Mouse (Mus musculus) spleen, embryonic (tissue): ENCODE results near the gene Tspo.

ENCODE experiments used
- CTCF ChIA-PET: fragments of 350-600 bp; sonication (Branson Sonifier 250); formaldehyde crosslinking; loops from one replicate; lab custom pipeline; 2022; lab: Charles Lee

The Tspo gene

DNA sequence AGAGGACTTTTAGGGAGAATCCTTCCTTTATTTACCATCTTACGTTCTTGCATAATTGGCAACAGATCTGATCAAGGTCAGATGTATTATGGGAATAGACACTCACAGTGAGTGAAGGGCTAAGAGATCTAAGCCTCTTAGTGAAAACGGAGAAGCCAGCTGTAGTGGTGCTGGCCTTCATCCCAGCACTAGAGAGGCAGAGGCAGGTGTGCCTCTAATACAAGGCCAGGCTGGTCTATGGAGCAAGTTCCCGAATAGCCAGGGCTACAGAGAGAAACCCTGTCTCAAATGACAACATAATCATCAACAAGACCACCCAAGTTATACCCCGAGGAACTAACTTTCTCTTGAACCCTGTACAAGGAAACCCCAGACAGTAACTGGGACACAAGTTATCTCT lies 19.5 kb downstream of the Tspo start:
- CTCF ChIA-PET: no interaction called here

DNA sequence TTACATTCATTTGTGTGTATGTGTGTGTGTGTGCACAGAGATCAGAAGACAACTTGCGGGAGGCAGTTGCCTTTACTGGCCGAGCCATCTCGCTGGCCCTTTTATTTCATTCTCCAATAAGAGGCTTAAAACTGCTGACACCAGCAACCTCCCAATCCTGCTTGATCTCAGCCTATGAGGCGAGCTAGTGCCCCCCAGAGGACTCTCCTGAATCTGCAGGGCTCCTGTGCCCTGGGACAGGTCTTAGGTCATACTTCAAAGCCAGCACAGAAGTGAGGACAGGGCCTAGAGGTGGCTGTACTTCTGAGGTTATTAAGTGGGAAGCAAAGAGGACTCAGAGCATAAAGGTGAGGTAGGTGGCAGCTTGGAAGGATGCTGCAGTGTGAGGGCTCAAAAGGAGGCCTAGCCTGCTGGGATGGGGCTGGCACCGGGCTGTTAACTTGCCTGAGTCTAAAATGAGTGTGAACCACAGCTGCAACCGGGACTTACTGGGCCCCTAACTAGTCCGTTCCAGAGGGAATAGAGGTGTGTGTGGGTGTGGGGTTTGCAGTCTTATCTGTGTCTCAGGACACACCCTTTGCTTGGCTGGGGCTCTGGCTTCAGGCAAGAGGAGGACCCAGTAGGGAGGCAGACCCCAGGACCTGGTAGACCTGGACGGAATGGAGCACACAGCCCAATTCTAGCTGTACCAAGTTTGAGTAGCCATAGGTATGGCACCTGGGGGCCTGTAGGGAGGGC lies 20.2 kb downstream of the Tspo start:
- CTCF ChIA-PET: no interaction called here

DNA sequence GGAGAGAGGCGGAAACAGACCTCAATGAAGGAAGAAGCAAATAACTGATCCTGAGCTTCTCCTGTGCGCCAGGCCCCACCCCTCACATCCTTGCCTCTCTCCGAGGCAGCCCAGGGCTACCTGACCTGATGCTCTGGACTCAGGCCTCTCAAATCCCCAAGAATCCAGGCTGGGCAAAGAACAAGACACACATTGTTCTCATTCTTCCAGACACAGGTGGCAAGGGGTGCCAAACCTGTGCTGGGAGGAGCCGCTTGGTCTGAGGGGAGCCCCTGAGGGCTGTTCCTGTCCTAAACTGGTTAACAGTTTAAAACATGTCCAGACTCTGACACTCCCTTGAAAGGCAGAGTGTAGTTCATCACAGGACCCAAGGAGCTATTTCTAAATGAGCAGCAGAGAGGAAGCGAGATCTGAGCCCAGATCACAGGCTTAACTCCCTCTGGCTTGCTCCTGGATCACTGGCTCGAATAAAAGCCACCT lies 21.4 kb downstream of the Tspo start:
- CTCF ChIA-PET: no interaction called here

DNA sequence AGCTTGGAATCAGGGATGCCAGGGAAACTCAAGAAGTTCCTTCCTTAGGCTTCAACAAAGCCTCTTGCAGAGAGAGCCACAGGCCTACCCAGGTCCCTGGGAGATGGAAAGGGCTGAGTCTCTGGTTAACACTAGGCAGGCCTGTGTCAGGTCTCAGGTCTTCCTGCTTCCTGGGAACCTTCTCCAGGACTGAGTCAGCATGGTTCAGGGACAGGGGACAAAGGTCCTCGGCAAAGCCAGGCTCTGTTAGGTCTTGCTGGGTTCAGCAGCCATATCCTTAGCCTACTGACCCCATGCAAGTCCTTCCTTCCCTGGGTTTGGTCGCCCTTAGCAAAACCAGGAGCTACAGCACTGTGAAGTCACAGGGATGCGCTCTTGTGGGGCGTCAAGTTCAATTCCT lies 27.4 kb downstream of the Tspo start:
- CTCF ChIA-PET: no interaction called here

DNA sequence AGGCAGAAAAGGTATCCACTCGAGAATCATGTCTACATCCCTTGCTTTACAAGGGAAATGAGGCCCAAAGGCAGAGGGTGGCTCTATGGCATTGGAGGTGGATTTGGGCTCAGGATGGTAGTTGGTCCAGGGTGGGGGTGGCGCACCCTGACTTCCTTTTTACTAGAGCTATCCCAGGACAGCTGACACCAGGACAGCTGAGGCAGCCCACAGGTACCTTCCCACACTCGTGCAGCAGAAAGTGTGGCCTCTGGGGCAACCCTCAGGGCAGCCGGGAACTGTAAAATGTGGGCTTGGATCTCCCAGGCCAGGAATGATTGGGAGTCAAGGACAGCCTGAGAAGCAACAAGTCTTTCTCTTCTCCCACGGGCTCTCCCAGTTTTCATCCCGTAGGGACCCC lies 28.4 kb downstream of the Tspo start:
- CTCF ChIA-PET: no interaction called here

DNA sequence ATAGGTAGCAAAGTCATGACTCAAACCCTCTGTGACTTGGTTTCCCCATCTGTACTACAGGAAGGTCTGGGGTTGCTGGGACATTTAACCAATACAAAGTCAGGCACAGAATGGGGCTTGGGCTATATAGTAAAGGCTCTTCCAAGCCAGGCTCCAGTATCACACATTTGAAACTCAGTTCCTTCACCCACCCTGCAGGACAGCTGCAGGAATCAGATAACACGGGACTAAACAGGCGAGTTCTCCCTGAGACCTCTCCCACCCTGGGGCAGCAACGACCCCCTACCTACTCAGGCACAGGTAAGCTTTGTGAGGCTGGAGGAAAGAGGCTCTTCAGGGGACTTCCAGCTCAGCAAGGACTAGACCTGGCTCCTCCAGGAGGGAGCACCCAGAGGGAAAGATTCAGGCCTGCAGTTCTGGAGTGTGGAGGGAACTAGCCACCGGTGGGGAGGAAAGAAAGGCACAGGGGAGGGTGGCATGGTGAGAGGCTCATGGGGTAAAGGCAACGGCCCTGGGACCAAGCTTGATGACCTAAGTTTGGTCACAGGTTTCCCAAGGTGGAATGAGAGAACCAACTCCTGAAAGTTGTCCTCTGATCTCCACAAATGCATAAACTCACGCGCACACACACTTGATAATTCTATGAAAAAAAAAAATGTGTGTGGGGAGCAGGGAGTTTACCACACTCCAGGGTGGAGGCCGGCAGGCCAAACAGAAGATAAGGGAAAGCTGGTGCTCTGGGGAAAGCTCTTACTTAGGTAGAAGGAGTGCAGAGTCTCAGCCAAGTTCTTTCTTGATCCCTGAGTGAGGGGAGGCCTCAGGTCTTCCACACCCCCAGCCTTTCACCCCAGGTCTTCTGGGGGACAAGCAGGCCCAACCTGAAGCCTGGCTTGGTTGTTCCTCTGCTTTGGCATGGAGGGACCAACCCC lies 29.1 kb downstream of the Tspo start:
- CTCF ChIA-PET: interaction anchor here (0.8 kb wide), 1 partner anchor 75 kb away, joined by 3 read pairs; no protein-coding TSS in a partner anchor

DNA sequence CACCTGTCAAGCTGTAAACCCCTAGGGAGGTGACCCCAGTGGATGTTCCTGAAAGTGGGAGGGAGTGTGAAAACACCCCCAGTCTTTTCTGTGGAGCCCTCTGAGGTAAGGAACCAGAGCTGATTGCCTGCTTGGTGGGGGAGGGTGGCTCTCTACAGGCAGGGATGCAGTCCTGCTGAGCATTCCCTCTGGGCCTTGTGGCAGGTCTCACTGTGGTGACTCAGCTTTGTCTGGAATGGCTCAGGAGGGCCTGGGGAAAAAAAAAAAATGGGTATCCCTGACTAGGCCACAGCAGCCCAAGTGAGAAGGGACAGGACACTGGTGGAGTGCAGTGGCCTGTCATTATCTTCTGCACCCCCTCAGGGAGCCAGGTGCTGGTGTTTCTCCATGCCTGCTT lies 29.8 kb downstream of the Tspo start:
- CTCF ChIA-PET: interaction anchor here (0.8 kb wide), 1 partner anchor 75 kb away, joined by 3 read pairs; no protein-coding TSS in a partner anchor

DNA sequence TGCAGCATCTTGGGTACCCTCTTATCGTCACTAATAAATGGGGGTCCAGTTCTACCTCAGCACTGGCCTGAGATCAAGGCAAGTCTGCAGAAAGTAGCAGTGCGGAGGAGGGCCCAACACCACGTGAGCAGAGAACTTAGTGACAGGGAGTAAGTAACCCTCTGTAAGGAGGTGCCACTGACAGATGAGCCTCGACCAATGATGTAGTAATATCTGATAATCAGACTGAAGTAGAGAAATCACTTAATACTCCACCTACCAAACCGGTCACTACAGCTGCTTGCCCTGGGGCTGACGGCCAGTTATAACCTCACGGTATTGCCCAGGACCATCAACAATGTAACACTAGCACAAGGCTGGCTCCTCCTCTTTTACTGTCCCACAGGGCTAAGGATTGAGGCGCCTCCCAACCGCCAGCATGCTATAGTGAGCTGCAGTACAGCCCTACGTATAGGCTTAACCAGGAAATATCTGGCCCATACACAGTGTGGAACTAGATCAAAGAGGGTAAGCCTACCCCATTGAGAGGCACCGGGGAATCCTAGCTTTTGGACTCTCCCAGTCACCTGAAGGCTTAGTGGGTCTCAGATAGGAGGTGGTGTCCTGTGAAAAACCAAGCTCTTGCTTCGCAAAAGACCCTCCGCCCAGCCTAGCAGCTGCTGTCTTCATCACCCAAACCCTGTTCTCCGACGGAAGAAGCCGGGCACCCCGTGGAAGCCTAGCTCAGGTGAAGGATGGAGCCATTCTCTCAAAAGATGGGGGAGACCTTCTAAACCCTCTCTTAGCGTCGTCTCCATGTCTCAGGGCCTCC lies 30.5 kb downstream of the Tspo start:
- CTCF ChIA-PET: interaction anchor here (0.8 kb wide), 1 partner anchor 76 kb away, joined by 3 read pairs; no protein-coding TSS in a partner anchor

DNA sequence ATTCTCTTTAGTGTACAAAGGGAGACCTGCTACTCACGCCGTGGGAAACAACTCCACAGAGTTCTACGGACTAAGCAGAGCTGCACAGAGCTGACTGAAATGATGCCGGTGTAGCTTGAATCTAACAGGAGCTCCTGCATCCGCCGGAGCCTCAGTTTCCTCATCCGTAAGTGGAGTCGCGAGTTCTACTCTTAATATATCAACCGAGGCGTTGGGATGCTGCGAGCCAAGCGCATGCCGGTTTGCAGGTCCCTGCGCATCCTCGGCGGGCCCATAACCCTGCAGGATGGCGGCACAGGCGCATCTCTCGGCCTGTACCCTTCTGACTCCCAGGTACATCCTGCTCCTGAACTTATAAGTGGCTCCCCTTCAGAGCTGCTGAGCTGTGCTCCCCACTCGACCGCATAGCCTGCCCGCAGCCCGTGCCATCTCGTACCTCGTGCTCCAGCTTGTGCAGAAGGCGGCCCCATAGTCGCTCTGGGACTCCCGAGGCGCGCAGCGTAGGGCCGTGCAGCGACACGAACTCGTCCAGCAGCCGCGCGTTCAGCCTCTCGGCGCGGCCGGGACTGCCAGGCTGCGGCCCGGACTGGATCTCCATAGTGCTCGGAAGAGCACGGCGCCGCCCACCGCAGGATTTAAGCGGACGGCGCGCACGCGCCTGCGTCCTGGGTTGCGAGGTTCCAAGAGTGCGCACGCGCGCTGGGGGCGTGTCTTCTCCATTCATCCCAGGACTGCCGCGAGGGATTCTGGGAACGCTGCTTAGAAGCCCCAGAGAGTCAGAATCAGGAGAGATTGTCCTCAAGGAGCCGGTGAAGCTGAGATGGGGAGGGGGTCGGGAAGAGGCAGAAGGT lies 31.3 kb downstream of the Tspo start, which contains the start of gene Ttll12:
Gene Ttll12, minus strand, starts transcription at position 645 of the 851 bp plus-strand sequence.
- CTCF ChIA-PET: no interaction called here

DNA sequence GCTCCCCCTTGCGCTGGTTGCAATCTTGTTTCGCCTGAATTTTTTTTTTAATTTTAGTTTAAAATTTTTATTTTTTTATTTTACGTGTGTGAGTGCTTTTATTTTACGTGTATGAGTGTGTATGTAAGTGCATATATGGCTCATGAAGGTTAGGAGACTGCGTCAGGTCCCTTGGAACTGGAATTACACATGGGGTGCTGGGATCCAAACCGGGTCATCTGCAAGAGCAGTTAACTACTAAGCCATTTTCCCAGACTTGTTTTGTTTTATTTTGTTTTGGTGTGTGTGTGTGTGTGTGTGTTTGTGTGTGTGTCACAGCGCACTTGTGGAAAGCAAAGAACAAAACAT lies 31.9 kb downstream of the Tspo start:
- CTCF ChIA-PET: no interaction called here

DNA sequence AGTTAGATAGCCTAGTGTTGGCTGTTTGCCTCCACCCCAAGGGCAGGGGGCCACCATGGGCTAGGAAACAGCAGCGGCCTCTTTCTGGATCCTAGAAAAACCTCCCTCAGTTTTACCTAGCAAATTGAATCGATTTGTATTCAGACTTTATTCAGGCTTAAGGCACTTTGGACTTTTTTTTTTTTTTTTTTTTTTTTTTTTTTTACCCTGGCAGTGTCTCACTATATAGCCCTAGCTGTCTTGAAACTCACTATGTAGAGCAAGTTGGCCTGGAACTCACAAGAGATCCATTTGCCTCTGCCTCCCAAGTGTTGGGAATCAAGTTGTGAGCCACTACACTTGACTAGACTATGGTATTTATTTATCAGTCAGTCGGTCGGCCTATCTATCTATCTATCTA lies 33.4 kb downstream of the Tspo start:
- CTCF ChIA-PET: interaction anchor here (0.6 kb wide), 1 partner anchor 87 kb away, joined by 6 read pairs; no protein-coding TSS in a partner anchor

DNA sequence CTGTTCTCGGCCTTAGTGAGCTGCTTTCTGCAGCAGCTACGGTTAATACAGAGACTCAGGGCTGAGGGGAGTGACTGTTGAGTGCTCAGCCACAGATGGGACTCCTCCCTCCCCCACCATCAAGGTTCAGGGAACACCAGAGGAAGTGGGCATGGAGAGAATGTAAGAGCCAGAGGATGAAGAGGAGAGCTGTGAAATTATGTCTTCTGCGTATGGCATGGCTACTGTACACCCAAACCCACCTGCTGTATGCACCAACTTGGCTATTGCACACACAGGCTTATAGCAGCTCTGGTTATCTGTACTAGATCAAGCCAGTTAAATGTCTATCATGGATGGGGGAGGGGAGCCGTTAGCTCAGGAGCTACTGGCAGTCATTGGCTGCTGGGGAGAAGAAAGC lies 37.8 kb downstream of the Tspo start:
- CTCF ChIA-PET: no interaction called here

DNA sequence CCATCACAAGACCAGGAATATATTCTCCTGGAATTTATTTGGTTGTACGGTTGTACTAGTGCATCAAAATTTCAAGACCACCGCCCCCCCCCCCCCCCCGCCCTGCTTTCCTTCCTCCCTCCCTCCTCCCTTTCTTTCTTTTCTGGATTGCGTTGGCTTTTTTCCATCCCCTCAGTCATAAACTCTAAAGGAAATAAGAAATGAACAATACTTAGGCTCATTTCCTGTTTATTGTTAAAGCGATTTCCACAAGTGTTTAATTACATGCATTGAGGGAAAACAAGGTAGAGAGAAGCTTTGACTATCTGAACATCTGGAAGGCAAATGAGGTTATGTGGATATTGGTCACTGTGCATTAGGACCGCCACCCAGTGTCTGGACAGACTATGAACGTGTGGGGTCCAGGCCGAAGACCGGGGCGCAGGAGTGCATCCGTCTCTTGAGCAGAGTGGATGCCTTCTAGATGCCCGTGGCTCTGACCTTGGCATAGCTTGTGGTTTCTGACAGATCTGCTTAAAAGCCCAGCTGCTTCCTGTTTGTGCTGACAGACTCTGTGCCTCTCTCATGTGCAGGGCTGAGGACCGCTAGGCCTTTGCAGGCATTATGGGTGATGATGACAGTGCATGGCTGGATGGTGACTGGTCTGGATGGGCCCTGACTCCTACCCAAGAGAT lies 39.1 kb downstream of the Tspo start:
- CTCF ChIA-PET: interaction anchor here (0.7 kb wide), 1 partner anchor 477 kb away, joined by 3 read pairs; no protein-coding TSS in a partner anchor

DNA sequence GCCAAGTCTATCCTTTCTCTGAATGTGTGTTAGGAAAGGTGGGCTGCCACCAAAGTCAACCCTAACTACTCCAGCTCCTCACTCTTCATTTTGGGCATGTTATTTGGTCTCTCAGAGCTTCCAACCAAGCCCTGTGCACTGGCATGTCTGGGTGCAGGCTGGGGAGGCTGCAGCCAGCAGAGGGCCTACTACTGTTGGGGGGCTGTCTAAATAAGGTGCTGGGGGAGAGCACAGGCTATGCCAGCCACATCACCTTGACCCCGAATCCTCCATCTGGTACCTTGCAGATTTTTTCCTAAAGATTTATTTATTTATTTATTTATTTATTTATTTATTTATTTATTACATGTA lies 39.6 kb downstream of the Tspo start:
- CTCF ChIA-PET: no interaction called here

DNA sequence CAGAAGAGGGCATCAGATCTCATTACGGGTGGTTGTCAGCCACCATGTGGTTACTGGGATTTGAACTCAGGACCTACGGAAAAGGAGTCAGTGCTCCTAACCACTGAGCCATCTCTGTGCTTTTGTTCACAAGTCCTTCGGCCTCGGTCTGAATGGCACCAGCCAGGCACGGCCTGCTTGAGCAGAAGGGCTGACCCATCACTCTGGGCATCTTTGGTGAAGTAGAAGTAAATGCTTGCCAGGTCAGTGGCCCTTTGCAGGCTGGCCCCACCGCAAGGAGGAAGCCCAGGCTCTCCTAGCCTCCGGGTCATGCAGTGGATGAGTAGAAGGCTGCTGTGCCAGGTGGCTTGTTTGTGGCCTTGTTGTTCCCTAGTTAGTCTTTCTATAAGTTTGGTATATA lies 40.0 kb downstream of the Tspo start:
- CTCF ChIA-PET: no interaction called here

DNA sequence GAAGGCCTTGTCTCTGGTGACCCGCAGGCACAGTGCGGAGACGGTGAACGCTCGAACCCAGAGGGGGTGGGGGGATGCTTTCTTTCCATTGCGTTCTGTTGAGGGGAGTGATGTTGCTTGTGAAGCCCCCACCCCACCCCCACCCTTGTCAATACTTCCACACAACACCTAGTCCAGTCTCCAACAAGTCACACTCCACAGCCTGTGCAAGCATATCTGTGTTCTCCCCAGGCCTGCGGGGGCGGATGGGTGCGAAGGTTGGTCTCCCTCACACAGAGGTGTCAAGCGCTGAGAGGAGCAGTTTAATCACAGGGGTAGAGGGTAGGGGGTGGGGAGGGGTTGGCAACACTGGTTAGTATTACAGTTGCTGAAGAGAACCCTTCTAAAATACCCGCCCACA lies 42.8 kb downstream of the Tspo start:
- CTCF ChIA-PET: no interaction called here

DNA sequence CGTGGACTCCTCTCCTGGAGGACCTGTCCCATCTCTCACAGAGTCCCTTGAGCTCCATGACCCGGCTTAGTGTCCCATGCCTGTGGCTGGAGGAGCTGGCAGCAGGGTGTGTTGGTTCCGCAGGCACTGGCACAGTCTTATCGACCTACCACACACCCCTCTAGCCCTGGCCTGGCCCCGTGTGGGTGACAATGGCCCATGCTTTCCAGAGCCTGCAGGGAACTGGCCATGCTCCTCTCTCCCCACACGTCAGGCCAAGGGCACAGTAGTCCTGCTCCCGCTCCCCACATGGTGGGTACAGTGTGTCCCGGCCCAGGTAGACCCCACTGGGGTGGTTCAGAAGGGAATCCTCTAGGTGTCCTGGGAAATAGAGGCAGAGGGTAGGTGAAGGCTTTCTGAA lies 43.3 kb downstream of the Tspo start:
- CTCF ChIA-PET: interaction anchor here (0.5 kb wide), 1 partner anchor 874 kb away, joined by 6 read pairs; no protein-coding TSS in a partner anchor

DNA sequence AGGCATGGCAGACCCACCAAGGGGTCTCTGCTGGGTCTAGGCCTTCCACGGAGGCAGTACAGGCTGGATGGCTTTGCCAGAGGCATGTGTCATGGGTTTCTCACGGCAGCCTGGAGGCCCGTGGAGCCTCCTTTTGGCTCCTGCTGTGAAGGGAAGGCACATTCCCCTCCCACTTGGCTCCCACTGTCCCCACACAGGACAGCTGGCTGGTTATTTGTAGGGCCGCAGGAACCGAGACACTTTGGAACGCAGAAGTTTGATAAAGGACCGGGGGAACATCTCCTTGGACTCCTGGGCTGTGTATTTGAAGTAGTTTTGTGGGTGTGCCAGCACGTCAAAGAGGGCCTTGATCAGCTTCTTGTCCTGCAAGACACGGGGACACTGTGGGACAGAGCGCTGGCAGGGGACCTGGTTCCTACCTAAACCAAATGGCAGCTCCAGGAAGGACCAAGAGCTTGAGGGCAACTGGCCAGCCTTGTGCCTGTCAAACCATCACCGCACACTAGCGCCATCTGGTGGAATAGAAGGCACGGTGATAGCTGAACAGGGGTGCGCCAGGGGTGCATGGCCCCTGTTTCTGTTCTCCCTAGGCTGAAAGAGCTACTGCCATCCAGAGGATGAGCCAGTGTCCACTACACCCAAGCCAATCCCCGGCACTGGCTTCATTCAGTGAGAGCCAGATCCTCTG lies 43.9 kb downstream of the Tspo start:
- CTCF ChIA-PET: interaction anchor here (0.5 kb wide), 1 partner anchor 875 kb away, joined by 6 read pairs; no protein-coding TSS in a partner anchor

DNA sequence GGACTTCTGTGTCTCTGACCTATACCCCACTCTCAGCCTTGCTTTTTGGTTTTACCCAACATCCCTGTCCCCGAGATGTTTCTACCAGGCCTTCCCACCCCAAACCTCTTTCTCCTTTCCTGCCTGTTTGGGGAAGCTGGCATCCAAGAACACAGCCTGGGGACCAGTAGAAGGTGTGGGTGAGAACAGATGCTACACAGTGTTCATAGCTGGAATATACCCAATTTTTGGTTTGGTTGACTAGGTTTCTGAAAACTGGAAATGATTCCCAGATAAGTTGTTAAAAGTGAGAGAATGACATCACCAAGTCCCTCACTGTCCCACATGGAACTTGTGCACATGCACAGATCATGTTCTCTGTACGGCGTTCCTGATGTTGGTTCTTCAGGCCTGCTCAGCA lies 51.9 kb downstream of the Tspo start:
- CTCF ChIA-PET: no interaction called here
